Mouse (Mus musculus) lung, postnatal 0 days (tissue): ENCODE data around the gene Igsf23.

Experiments used
- CTCF ChIP-seq: IDR thresholded peaks from 2 replicates; pipeline ENCODE4 v1.5.1; 2016; ENCODE audit warnings: antibody characterized with exemption, mild to moderate bottlenecking
- EP300 ChIP-seq: IDR thresholded peaks from 2 replicates; pipeline ENCODE4 v1.6.1; 2016; ENCODE audit warnings: antibody characterized with exemption, mild to moderate bottlenecking, control low read depth

DNA sequence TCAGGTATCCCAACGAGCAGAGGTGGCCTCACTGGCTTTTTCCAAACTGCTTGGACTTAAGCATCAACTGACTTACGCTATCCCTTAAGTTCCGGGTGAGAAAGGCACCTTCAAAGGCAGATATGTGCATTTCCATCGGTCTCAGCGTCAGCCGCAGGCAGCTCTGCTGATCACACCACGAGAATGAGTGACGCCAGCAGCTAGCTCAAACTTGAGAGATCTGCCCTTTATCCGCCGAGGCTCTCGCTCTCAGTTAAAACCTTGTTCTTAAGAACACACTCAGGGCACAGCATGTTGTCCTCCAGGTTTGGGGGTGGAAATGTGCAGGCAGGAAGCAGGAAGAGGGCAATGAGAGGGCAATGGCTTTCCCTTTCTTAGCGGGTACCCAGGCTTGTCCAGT is 1.6 kb downstream of the Igsf23 start:
- TF ChIP-seq CTCF (no peak), EP300 (no peak)
